Mouse (Mus musculus): ENCODE measurements around the gene Edc3. TPM values are rescaled to one million over a fixed set of nuclear protein-coding genes. Genes with fewer than 3 reads are reported as not detected.

Edc3 gene
- total RNA-seq, 1 experiment from 2014 or later = 3.7 TPM

DNA sequence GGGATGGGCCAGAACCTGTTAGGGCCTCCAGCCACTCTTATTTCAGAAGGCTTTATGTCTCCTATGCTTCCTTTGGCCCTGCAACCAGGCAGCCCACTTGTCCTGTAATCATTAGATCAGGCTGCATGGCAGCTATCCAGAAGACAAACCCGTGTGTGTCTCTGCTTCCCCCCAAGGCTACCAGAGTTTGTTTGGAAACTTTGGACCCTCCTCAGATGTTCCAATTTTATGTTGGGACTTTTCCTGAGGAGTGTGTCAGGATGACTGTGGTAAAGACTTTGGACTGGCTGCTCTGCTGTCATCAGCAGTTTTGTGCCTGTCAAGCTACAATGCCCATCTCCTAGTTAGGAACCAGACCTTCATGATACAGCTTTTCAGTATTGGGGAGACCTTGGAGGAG lies 40.5 kb downstream of the Edc3 start:
- ATAC-seq (replicated peaks; ENCODE audit: insufficient number of reproducible peaks, low FRiP score, low TSS enrichment, poor library complexity, severe bottlenecking) = no peak

- ATAC-seq (replicated peaks; ENCODE audit: insufficient number of reproducible peaks, low FRiP score, low TSS enrichment, poor library complexity, severe bottlenecking) = no peak
These were observed 42.6 kb downstream of the Edc3 start for GRCm38 (mm10) chr9:57750901-57751300.

GRCm38 (mm10) chr9:57757578-57757977 lies 49.2 kb downstream of the Edc3 start:
- ATAC-seq (replicated peaks; ENCODE audit: insufficient number of reproducible peaks, low FRiP score, low TSS enrichment, poor library complexity, severe bottlenecking) = no peak

GRCm38 (mm10) chr9:57758528-57758927 lies 50.2 kb downstream of the Edc3 start:
- no peak for ATAC-seq (replicated peaks; ENCODE audit: insufficient number of reproducible peaks, low FRiP score, low TSS enrichment, poor library complexity, severe bottlenecking)

- ATAC-seq (replicated peaks; ENCODE audit: insufficient number of reproducible peaks, low FRiP score, low TSS enrichment, poor library complexity, severe bottlenecking) = peak; percentile 61
These were observed 50.9 kb downstream of the Edc3 start for GRCm38 (mm10) chr9:57759289-57759688.

- ATAC-seq (replicated peaks; ENCODE audit: insufficient number of reproducible peaks, low FRiP score, low TSS enrichment, poor library complexity, severe bottlenecking) = no peak
These were observed 52.2 kb downstream of the Edc3 start for GRCm38 (mm10) chr9:57760416-57761146.

DNA sequence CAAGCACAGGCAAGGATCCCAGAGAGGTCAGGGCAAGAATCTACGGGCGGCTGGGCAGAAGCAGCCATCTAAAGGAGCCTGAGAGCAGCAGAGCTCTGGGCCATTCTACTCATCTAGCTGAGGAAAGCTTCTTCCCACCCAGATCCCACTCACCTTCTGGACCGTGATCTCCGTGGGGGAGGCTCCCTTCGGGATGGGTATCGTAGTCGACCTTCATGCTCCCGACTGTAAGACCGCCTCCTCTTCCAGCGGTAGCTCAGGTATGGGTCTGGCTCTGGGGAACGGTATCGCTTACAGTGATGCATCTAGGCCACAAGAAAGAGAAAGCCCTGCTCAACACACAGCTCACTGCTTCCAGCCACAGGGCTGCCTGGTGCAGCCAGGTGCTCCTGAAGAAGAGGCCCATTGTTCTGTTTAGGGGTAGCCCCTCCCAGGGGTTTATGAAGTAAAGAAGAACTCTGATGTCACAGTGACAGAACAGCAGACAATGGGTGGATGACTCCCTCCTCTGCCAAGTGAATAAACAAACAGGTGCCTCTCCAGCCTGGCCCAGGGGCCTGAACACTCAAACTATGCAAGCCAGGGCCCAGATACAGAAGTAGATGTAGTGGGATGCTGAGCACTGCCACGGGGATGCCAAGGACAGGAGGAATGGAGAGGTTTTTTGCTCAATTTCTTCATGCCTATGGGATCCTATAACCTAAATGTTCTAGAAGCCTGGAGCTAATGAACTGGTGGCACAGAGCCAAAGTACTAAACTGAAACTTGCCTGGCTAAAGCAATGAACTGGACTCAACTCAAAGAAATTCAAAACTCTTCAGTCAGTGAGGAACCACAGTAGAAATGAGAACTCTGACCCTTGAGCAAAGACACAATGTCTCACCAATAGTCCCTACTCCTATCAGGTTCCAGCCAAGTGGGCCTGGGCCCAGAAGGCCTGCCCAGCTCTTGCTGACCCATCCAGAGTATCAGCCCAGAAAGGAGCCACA lies 53.5 kb downstream of the Edc3 start:
- ATAC-seq (replicated peaks; ENCODE audit: insufficient number of reproducible peaks, low FRiP score, low TSS enrichment, poor library complexity, severe bottlenecking) = no peak

- ATAC-seq (replicated peaks; ENCODE audit: insufficient number of reproducible peaks, low FRiP score, low TSS enrichment, poor library complexity, severe bottlenecking) = no peak; the same call in 1 of the 2 replicates
These were observed 54.2 kb downstream of the Edc3 start for GRCm38 (mm10) chr9:57762563-57762991.

DNA sequence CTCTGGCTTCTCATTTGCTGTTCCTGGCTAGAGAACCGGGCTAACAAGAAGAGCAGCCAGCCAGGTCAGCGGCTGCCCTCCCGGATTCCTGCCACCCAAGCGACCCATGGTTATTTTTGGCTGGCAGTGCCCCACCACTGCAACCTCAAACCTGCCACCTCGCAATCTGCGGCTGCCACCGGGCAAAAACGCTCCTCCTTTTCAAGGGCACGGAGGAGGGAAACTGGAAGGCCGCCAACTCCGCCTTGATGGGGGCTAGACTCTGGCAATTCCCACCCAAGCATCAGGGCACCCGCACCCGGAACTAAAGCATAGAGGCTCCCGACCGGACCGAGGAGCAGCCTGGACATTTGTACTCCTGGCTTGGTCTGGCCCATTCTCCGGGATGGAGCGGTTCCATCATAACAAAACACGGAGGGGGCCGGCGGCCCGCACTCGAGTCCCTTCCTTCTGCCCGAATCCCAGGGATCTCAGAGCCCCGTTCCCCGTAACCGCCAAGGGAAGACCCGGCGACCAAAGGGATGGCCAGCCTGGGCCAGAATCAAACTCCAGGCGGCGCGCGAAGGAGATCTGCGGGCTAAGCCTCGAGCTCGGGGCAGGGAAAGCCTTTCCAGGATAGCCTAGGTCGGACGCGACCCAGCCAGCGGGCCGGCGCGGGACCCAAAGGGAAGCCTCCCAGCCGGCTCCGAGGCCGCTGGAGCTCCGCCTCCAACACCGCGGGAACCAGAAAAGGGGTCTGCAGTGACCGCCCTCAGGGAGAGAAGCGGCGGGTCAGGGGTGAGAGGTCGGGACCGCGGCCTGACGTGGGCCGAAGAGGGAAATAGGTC lies 56.0 kb downstream of the Edc3 start:
- 0 out of 2 replicates have a peak, but pooled peaks have one; percentile 3 for ATAC-seq (replicated peaks; ENCODE audit: insufficient number of reproducible peaks, low FRiP score, low TSS enrichment, poor library complexity, severe bottlenecking)

DNA sequence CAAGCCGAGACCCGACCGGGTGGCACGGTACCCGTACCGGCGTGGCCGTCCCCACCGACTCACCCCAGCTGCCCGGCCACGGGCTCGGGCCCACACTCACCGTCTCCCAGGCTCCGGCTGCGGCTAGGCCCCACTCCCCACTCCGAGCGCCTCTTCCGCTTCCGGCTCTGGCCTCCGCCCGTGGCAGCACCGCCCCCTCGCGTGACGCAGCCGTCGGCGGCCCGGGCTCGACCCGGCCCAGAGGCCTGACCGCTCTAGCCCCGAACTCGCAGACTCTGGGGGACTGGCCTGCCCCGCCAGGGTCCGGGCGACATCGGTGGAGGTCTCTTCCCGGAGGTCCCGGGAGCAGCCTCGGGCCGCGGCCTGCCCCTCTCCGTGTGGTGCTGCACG lies 56.6 kb downstream of the Edc3 start:
- ATAC-seq (replicated peaks; ENCODE audit: insufficient number of reproducible peaks, low FRiP score, low TSS enrichment, poor library complexity, severe bottlenecking) = peak; percentile 24; the same call in 1 of the 2 replicates

- peak; percentile 55 for ATAC-seq (replicated peaks; ENCODE audit: insufficient number of reproducible peaks, low FRiP score, low TSS enrichment, poor library complexity, severe bottlenecking)
These were observed 57.3 kb downstream of the Edc3 start, which contains the start of gene Clk3 for GRCm38 (mm10) chr9:57765364-57766351. Clk3 (minus strand) TSS chr9:57765860.

DNA sequence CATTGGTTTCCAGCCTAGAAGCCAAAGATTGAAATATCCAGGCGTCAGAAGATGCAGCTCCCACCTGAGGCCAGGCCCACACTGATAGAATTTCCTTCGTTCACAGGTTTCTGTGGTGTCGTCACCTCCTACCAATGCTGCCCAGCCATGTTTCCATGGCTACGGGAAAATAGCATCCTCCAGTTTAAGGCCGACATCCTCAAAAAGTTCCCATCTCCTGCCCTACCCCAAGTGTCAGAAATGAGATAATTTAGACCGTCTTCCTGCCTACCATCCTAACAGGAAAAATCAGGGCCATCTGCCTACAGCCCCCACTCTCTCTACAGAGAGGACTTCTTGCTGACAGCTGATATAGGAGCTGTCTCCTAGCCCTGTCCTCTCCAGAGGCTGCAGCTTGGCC lies 58.1 kb downstream of the Edc3 start:
- ATAC-seq (replicated peaks; ENCODE audit: insufficient number of reproducible peaks, low FRiP score, low TSS enrichment, poor library complexity, severe bottlenecking) = no peak

GRCm38 (mm10) chr9:57767231-57767630 lies 58.9 kb downstream of the Edc3 start:
- ATAC-seq (replicated peaks; ENCODE audit: insufficient number of reproducible peaks, low FRiP score, low TSS enrichment, poor library complexity, severe bottlenecking) = no peak

DNA sequence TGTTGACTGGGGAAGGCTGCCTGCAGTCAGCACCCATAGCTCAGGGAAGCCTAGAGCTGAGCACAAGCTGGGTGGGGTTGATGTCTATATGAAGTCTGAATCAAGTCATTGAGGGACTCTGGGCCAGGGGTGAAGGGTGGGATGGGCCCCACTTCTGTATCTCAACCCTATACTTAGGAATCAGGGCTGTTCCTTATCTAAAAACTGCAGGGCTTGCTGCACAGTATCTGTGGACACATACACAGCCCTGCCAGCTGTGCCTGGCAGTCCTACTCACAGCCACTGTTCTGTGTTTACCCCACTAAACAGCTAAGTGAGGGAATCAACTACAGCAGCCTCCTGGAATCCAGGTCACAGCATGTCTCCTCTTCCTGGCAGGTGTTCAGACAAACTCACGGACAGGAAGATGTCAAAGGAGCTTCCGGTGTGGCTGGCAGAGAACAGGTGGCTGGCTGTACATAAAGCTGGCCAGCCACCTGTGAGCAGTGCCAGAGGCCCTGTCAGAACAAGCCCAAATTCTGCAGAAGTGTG lies 61.3 kb downstream of the Edc3 start:
- no peak for ATAC-seq (replicated peaks; ENCODE audit: insufficient number of reproducible peaks, low FRiP score, low TSS enrichment, poor library complexity, severe bottlenecking)

DNA sequence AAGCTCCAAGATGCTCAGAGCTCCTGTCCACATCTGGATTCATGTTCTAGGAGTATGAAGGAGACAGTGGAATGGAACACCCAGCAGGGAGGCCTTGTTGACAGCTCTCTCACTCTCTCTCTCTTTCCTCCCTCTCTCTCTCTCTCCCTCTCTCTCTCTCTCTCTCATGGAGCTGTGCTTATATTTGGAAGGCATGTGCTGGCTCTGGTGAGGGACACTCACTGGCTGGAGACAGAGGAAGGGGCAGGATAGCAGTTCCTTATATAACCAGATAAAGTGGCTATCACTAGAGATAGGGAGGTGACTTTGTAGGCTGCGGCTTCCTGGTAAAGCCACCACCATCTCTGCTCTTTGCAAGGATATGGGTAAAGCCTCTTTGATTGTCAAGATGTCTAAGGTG lies 61.9 kb downstream of the Edc3 start:
- ATAC-seq (replicated peaks; ENCODE audit: insufficient number of reproducible peaks, low FRiP score, low TSS enrichment, poor library complexity, severe bottlenecking) = no peak

DNA sequence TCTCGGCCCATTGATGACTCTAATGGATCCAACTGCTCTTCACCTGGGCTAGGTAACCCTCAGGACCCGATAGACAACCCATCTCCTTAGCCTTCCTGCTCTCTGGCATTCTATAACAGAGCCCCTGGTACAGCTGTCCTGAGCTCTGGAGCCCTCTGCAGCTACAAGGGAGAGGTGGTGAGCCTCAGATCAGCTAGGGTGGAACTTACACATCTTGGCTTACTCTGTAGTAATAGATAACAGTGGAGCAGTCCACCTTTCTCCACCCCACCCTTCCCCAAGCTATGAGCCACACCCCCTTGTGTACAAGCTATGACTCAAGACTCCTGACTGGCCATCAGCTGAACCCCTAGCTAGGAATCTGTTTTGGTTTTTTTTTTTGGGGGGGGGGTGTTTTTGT lies 62.5 kb downstream of the Edc3 start:
- ATAC-seq (replicated peaks; ENCODE audit: insufficient number of reproducible peaks, low FRiP score, low TSS enrichment, poor library complexity, severe bottlenecking) = no peak

DNA sequence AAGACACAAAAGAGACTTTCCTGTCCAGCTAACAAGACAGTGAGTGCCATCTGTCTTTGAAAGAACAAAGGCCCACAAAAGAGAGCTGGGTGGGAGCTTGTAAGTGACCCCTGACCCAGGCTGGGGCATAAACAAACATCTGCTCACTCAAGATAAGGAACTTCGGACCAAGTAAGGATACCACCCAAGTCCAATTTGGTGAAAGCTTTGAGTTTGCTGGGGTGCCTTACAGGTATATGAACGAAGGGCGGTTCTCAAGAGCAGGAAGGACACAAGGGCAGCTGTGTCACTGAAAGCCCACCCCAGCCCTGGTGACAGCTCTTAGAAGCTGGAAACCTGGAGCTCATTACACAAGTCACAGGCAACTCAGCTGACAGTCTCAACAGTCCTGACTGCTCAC lies 65.4 kb downstream of the Edc3 start:
- ATAC-seq (replicated peaks; ENCODE audit: insufficient number of reproducible peaks, low FRiP score, low TSS enrichment, poor library complexity, severe bottlenecking) = no peak

Measured in monocyte, adult 5-6 weeks (primary cell).